Mouse (Mus musculus) E14TG2a.4 (cell line): ENCODE data around the gene Tpcn1.

Experiments
- CTCF ChIP-seq: conservative IDR thresholded peaks from 2 replicates; pipeline ENCODE4 v1.5.1; 2014; ENCODE audit warnings: low read length
- POU5F1 ChIP-seq: IDR thresholded peaks from 2 replicates; pipeline ENCODE4 v1.6.1; 2014; ENCODE audit warnings: low read length, borderline replicate concordance

DNA sequence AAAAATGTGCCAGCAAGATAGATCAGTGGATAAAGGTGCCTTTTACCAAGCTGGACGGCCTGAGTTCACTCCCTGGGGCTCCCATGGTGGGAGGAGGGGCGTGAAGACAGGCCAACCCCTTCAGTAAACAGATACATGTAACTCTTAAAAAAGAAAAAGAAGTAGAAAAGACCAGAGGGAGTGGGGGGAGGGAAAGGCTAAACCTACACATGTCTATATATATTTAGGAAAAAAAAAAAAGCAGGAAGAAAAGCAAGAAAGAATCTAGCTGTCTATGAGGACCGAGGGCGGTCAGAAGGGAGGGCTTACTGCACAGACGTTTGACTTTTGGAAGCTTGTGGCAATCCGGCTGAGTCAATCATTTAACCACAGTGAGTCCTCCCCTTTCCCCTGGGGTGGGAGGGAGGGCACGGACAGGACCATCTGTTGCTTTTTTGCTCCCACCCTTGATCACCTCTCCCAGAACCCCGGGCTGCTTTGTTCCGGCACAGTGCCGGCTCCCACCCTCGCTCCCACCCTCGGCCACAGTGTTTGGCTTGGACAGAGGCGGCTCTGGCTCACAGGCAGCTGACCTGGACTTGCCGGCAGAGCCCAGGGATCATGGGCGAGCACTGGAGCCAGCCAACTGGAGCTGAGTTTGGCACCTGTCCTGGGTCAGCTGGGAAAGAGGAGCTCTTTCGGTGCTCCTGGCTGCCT, 27.7 kb downstream of the Tpcn1 start:
- no peak for TF ChIP-seq CTCF
- TF ChIP-seq POU5F1, result no peak
